Mouse (Mus musculus): ENCODE measurements around the gene Cdc42bpa.

- no peak for TF ChIP-seq CTCF (IDR thresholded peaks at IDR 0.05; ENCODE audit: extremely low read depth, insufficient read length, insufficient replicate concordance, low read depth, low read length)
- TF ChIP-seq POLR2A (IDR thresholded peaks at IDR 0.05; ENCODE audit: low read depth, low read length): no peak
These were observed 9.6 kb downstream of the Cdc42bpa start for GRCm38 (mm10) chr1:179969776-179970428.
